Mouse (Mus musculus): ENCODE measurements around the gene Spag9.
"Not testable (repeated sequence)": the region's sequence is repeated elsewhere in the genome, so short reads cannot be mapped to it uniquely, and the experiment has no call there.

Spag9 gene

GRCm38 (mm10) chr11:94043998-94044985, 48.4 kb downstream of the Spag9 start:
- in situ Hi-C loops (cut with MboI; ENCODE audit: low sequenced_read_pairs) = no loop called here

DNA sequence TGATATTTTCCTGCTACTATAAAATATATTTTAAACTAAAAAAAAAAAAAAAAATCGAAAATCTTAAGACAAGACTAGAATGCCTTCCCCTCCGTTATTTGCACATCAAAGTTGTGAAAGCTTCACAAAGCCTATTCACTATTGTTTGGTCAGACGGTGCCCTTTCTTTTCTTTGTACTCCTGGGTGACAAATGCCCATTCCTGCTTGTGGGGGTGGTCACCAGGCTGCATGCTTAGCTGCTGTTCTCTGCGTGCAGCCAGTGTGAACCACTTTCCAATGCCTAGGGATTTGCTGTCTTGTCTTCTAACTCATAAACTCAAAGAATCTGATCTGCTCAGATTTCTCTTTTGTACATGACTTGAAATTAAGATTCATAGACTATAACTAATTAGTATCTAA, 49.1 kb downstream of the Spag9 start:
- in situ Hi-C loops (cut with MboI; ENCODE audit: low sequenced_read_pairs) = no loop called here

DNA sequence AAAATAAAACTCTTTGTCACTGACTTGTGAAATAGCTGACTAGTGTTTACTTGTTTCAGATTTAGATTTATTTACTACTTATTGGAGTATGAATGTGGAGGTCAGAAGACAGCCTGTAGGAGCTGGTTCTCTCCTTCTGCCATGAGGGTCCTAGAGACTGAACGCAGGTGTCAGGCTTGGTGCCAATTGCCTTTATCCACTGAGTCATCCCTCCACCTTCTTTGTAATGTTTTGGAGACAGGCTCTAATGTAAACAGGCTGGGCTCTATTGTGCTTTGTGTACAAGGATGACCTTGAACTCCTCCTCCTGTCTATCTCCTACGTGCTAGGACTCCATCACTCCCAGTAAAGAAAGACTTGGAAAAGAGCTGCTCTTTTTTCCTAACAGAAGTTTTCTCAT, 51.4 kb downstream of the Spag9 start:
- in situ Hi-C loops (cut with MboI; ENCODE audit: low sequenced_read_pairs) = no loop called here

- in situ Hi-C loops (cut with MboI; ENCODE audit: low sequenced_read_pairs) = no loop called here
Measured at GRCm38 (mm10) chr11:94054176-94054575, 58.3 kb downstream of the Spag9 start.

GRCm38 (mm10) chr11:94054901-94055300, 59.0 kb downstream of the Spag9 start:
- in situ Hi-C loops (cut with MboI; ENCODE audit: low sequenced_read_pairs) = no loop called here

DNA sequence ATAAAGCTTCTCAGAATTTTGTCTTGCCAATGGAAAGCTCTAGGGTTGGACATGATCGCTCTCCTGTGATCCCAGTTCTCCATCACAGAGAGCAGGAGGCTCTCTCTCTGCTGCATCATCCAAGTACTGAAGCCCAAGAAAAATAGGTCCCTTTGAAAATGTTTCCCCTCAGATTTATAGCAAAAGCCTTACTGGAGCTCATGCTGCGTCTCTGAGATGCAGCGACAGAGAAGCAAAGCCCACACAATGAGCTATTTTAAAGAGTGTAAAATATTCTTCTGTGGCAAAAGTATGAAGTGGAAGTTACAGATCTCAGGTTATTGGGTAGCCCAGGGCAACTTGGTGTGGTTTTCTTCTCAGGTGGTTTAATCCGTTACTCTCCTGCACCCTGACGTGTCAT, 68.0 kb downstream of the Spag9 start:
- in situ Hi-C loops (cut with MboI; ENCODE audit: low sequenced_read_pairs) = no loop called here

GRCm38 (mm10) chr11:94070455-94070854, 74.6 kb downstream of the Spag9 start:
- in situ Hi-C loops (cut with MboI; ENCODE audit: low sequenced_read_pairs) = loop anchor here (10.0 kb wide), 1 partner anchor 106 kb away; the partner anchor contains the start of genes Gm20390 and Nme1

GRCm38 (mm10) chr11:94073283-94073682, 77.4 kb downstream of the Spag9 start:
- in situ Hi-C loops (cut with MboI; ENCODE audit: low sequenced_read_pairs) = loop anchor here (10.0 kb wide), 1 partner anchor 108 kb away; the partner anchor contains the start of genes Gm20390 and Nme1

DNA sequence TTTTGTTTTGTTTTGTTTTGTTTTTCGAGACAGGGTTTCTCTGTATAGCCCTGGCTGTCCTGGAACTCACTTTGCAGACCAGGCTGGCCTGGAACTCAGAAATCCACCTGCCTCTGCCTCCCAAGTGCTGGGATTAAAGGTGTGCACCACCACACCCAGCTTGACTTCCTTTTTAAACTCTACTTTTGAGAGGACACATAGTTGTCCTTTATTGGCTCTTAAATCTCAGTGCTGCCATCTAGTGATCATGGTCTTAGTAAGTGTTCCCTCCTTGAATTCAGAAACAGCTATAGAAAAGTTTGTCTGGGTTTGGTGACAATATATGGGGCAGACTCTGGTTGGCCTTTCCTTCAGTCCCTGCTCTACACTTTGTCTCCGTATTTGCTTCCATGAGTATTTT, 91.1 kb downstream of the Spag9 start:
- in situ Hi-C loops (cut with MboI; ENCODE audit: low sequenced_read_pairs) = not testable (repeated sequence)

DNA sequence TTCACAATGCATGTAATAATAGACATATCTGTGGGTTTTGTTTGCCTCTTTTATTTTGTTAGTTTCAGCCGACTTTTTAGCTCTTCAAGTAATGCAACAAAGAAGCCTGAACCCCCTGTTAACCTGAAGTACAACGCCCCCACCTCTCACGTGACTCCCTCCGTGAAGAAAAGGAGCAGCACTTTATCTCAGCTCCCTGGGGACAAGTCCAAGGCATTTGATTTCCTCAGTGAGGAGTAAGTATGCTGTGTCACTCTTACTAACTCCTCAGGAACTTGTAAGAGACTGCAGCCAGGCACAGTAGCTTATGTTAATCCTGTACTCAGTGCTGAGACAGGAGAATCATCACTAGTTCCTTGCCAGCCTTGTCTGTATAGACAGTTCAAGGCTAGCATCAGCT, 94.6 kb downstream of the Spag9 start:
- in situ Hi-C loops (cut with MboI; ENCODE audit: low sequenced_read_pairs) = no loop called here

DNA sequence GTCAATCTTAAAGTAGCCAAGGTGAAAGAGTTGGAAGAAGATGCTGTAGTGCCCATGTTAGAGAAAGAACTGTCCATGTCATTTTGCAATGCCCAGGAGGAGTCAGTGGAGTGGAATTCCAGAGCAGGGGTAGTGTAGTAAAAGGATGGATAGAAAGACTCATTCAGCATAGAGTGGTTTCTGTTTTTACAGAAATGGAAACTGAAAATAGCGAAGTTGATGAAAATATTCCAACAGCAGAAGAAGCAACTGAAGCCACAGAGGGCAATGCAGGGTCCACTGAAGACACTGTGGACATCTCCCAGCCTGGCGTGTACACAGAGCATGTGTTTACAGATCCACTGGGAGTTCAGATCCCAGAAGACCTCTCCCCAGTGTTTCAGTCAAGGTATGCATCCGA, 101.6 kb downstream of the Spag9 start:
- in situ Hi-C loops (cut with MboI; ENCODE audit: low sequenced_read_pairs) = no loop called here

DNA sequence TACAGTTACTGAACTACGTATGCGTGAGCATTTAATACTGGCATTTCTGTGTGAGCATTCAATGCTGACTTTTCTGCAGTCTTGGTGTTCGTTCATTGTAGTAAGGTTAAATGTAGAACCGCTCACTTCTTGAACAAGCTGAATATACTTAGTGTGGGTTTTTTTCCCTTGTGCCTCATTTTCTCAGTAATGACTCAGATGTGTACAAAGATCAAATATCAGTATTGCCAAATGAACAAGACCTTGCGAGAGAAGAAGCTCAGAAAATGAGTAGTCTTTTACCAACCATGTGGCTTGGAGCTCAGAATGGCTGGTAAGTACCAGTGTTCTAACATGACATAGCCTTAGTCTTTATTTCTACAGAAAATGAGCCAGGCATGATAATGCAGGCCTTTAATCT, 102.9 kb downstream of the Spag9 start:
- in situ Hi-C loops (cut with MboI; ENCODE audit: low sequenced_read_pairs) = no loop called here

DNA sequence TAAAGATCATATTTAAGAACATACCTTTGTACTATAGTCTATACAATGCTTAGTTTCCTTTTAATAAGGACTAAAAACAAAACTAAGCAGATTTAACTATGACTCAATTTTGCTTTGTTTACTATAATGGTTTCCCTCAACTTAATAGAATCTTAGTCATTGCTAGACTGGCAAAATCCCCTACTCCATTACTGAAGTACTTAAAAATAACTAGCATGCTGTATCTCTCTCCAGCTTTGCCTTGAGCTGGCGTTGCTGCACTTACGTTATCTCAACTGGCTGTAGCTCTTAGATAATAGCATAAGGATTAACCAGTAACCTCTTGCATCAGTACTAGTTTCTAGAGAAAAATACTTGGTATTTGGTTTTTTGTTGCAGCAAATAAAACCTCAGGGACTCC, 117.9 kb downstream of the Spag9 start:
- in situ Hi-C loops (cut with MboI; ENCODE audit: low sequenced_read_pairs) = no loop called here

DNA sequence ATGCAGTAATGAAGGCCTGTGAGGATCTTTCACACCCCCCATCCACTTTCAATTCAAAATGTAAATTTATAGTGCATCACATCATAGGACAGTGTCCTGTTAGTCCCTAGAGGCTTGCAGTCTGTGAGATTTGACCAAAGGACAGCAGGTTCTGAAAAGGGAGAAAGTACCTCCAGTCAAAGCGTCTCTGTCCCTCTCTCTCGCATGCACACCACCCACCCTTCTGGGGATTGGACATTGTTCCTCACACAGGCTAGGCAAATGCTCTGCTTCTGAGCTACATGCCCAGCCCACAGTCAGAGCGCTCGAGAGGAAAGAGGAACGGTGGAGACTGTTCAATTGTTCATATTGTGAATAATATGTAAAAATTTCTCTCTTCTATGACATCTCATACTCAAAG, 119.5 kb downstream of the Spag9 start:
- in situ Hi-C loops (cut with MboI; ENCODE audit: low sequenced_read_pairs) = no loop called here

DNA sequence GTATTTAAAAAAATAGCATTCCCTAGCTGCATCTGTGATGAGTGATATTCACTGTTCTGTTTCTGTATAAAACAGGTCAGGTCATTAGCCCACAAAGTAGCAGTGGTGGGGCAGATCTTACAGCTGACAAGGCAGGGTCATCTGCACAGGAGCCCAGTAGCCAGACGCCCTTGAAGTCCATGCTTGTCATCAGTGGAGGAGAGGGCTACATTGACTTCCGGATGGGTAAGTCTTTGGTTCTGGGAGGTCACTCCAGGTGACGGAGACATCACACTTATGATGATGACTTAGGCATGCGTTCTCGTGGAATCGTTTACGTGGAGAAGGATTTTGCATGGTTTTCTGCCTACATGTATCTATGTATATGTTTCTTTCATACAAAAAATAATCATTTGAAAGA, 120.8 kb downstream of the Spag9 start:
- in situ Hi-C loops (cut with MboI; ENCODE audit: low sequenced_read_pairs) = no loop called here

DNA sequence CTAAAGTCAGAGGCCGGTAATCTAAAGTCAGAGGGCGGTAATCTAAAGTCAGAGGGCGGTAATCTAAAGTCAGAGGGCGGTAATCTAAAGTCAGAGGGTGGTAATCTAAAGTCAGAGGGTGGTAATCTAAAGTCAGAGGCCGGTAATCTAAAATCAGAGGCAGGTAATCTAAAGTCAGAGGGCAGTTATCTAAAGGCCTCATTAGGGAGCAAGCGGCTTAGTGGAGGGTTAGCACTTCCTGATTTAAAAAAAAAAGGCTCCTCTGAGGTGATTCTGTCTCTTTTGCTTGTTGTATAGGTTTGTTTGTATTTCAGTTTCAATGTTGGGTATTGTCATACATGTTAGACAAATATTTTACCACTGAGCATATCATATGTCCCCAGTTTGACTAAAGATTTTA, 121.9 kb downstream of the Spag9 start:
- in situ Hi-C loops (cut with MboI; ENCODE audit: low sequenced_read_pairs) = no loop called here

DNA sequence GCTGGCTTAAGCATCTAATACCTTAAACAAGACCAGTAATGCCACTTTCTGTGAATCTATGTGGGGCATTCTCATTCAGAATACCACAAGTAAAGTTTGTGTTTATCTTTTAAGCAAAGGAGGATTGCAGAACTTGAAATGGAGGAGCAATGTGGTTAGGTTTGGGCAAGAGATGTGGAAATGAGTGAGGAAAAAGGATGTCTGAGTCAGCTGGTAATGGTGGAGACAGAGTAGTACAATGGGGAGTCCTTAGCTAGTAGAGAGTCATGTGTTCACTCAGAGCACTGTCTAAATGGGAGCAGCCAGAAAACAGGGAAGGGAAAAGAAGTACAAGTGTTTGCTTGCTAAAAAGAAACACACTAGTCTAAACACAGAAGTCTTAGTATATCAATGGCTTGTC, 122.7 kb downstream of the Spag9 start:
- in situ Hi-C loops (cut with MboI; ENCODE audit: low sequenced_read_pairs) = no loop called here

GRCm38 (mm10) chr11:94120690-94121089, 124.8 kb downstream of the Spag9 start:
- in situ Hi-C loops (cut with MboI; ENCODE audit: low sequenced_read_pairs) = no loop called here

DNA sequence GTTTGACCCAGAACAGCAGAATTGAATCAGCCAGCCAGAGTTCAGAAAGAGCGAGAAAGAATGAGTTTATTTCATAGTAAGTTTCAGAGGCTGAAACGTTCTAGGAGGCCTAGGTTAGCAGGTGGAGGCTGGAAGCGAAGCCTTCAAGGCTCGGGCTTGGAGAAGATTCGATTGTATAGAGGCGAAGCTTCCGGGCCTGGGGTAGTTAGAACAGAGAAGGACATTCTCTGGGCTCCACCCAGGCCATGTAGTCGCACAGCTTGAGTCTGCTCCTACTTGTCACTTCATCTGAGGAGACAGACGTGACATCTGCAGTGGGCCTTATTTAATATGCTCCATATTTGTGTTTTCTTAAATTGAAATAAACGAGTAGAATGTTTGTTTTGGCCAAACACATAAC, 125.6 kb downstream of the Spag9 start:
- in situ Hi-C loops (cut with MboI; ENCODE audit: low sequenced_read_pairs) = no loop called here

DNA sequence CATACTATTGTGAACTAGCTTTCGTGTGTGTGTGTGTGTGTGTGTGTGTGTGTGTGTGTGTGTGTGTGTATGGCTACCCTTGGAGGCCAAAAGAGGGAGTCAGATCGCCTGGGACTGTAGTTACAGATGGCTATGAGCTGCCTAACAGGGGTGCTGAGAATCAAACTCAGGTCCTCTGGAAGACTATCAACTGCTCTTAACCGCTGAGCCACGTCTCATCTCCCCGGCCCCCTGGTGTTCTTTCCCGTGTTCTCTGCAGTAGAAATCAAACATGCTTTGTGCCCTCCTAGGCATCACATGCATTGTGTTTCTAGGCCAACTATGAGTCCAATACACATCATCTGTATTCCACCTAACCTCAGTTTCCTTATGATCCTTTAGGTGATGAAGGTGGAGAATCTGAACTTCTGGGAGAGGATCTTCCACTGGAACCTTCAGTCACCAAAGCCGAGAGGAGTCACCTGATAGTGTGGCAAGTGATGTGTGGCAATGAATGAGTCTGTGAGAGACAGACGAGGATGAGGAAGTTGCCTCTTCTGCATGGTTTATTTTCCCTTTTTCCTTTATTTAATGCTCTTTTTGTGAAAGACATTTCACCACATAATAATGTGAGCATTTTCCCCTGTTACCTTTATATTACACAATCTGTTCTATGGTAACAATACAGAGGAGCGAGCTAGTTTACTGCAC, 126.6 kb downstream of the Spag9 start:
- in situ Hi-C loops (cut with MboI; ENCODE audit: low sequenced_read_pairs) = no loop called here

GRCm38 (mm10) chr11:94126701-94127100, 130.8 kb downstream of the Spag9 start:
- in situ Hi-C loops (cut with MboI; ENCODE audit: low sequenced_read_pairs) = no loop called here

DNA sequence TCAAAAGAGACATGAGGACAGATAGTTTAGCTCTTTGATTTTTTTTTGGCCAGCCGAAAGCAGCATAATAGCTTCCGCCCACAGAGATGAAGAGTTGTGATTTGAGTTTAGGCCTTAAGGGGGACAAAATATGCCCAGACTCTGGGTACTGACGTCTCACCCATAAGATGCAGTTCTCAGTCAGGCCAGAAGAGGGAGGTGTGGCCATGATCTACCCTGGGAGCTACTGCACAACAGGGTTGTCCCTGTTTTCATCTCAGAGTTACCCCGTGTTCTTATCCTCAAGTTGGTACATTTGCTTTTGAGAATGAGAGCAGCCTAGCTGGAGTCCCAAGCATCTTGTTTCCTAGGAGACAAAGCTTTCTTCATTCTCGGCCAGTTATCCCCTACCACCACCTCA, 132.1 kb downstream of the Spag9 start:
- in situ Hi-C loops (cut with MboI; ENCODE audit: low sequenced_read_pairs) = no loop called here
